Mouse (Mus musculus): Measurements from ENCODE around the gene U2af1.

DNA sequence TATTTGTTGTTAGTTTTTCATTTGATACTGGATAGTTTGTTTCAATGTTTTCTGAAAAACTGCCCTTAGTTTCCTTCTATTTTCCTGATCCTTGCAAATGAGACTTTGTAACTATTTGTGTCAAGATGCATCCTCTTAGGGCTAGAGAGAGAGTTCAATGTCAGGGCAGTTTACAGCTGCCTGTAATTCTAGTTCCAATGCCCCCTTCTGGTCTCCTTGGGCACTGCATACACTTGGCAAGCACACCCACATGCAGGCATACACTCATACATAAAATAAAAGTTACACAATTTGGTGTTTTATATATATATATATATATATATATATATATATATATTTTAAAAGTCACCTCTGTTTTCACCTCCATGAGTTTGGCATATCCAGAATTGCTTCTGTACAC is 4.2 kb upstream of the U2af1 start:
- TF ChIP-seq EP300 (IDR thresholded peaks at IDR 0.05; ENCODE audit: low read depth): no peak
- peak; percentile 36 for TF ChIP-seq CTCF (IDR thresholded peaks at IDR 0.05; ENCODE audit: low read depth)

Data from liver, postnatal 0 days (tissue).